Mouse (Mus musculus) common myeloid progenitor, adult 5-6 weeks (primary cell): Measurements from ENCODE around the gene Sspn. TPM values are rescaled to one million over a fixed set of nuclear protein-coding genes. Genes with fewer than 3 reads are reported as not detected.
A peak's percentile ranks its signal among the peaks of the same experiment; 100 is the strongest.

Experiments used
- ATAC-seq: replicated peaks from 2 replicates; pipeline ENCODE4 v1.8.0; 2016; ENCODE audit warnings: low read depth, mild to moderate bottlenecking, moderate TSS enrichment, inconsistent platforms; ENCODE audit not compliant: poor library complexity, severe bottlenecking
- total RNA-seq: library from RNA; stranded (forward); fragments of 200-1000, 187-1606 nt; gene quantifications from 2 replicates; pipeline ENCODE4 v1.2.3, GENCODE M21; 2017

Sspn gene
- not detected in 2 replicates for total RNA-seq

GRCm38 (mm10) chr6:145931341-145931740, at the start of gene Sspn:
Gene Sspn (plus strand): TSS chr6:145931641.
- ATAC-seq: no peak

- ATAC-seq: peak; percentile 82
These were observed 48.4 kb upstream of the Sspn start for GRCm38 (mm10) chr6:145883010-145883409.

GRCm38 (mm10) chr6:145883668-145884067, 47.8 kb upstream of the Sspn start:
- ATAC-seq: peak; percentile 82

GRCm38 (mm10) chr6:145885069-145885468, 46.4 kb upstream of the Sspn start:
- no peak for ATAC-seq

GRCm38 (mm10) chr6:145886277-145886676, 45.2 kb upstream of the Sspn start:
- no peak for ATAC-seq

GRCm38 (mm10) chr6:145887719-145888118, 43.7 kb upstream of the Sspn start:
- ATAC-seq: no peak

- no peak for ATAC-seq
These were observed 39.5 kb upstream of the Sspn start for GRCm38 (mm10) chr6:145891951-145892350.

- ATAC-seq: no peak
These were observed 38.8 kb upstream of the Sspn start for GRCm38 (mm10) chr6:145892381-145893265.

- ATAC-seq: no peak
These were observed 37.9 kb upstream of the Sspn start for GRCm38 (mm10) chr6:145893366-145894021.

GRCm38 (mm10) chr6:145894669-145895342, 36.6 kb upstream of the Sspn start:
- peak; percentile 94 for ATAC-seq

GRCm38 (mm10) chr6:145904169-145904568, 27.3 kb upstream of the Sspn start:
- no peak for ATAC-seq

GRCm38 (mm10) chr6:145904616-145905015, 26.8 kb upstream of the Sspn start:
- ATAC-seq: no peak

- ATAC-seq: no peak
These were observed 25.1 kb upstream of the Sspn start for GRCm38 (mm10) chr6:145906096-145906890.

- peak; percentile 81 for ATAC-seq
These were observed 21.5 kb upstream of the Sspn start for GRCm38 (mm10) chr6:145909943-145910342.

GRCm38 (mm10) chr6:145910469-145911426, 20.7 kb upstream of the Sspn start:
- ATAC-seq: no peak

- ATAC-seq: no peak
These were observed 19.2 kb upstream of the Sspn start for GRCm38 (mm10) chr6:145912232-145912631.

- ATAC-seq: no peak
These were observed 16.0 kb upstream of the Sspn start for GRCm38 (mm10) chr6:145915435-145915834.

GRCm38 (mm10) chr6:145916401-145916800, 15.0 kb upstream of the Sspn start:
- no peak for ATAC-seq

- no peak for ATAC-seq
These were observed 13.2 kb upstream of the Sspn start for GRCm38 (mm10) chr6:145918236-145918635.
